Mouse (Mus musculus) spleen, embryonic (tissue): ENCODE results near the gene Pkmyt1.

ENCODE experiments used
- CTCF ChIA-PET: fragments of 350-600 bp; sonication (Branson Sonifier 250); formaldehyde crosslinking; loops from one replicate; lab custom pipeline; 2022; lab: Charles Lee

Pkmyt1 gene

DNA sequence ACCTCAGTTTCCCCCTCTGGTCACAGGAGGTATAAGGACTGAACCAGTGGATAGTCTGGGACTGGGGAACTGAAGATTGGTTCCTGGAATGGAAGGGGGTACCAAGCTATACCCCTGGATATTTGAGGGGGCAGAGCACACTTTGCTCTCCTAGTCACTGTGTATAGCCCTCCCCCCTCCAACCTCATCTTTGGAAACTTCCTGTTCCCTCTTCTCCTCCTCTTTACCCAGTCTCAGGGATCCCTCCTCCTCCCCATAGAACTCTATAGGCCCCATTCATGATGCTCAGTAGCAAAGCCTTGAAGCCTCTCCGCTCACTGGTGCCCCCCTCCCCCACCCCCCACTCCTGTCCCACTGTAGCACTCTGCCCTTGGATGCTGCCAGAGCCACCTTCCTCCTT is 6.7 kb upstream of the Pkmyt1 start:
- CTCF ChIA-PET: interaction anchor here (0.6 kb wide), 1 partner anchor 19 kb away, joined by 4 read pairs; no protein-coding TSS in a partner anchor

DNA sequence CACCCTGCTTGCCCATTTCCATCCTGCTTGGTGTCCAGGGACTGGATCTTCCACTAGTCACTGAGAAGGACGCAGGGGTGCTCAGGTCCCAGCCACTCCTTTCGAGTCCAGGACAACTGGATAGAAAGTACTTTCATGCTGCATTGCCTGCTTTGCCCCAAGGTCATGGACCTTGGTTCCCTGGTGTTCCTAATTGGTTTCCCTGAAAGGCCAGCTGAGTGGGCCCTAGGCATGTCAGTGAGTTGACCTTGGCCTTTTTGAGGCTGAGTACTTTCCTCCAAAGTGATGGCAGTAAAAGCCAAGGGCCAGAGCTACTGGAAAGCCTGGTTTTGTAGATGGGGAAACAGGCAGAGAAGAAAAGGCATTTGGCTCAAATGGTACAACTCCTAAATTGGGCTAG is 4.2 kb upstream of the Pkmyt1 start:
- CTCF ChIA-PET: interaction anchor here (0.6 kb wide), 1 partner anchor 27 kb away, joined by 3 read pairs; no protein-coding TSS in a partner anchor

DNA sequence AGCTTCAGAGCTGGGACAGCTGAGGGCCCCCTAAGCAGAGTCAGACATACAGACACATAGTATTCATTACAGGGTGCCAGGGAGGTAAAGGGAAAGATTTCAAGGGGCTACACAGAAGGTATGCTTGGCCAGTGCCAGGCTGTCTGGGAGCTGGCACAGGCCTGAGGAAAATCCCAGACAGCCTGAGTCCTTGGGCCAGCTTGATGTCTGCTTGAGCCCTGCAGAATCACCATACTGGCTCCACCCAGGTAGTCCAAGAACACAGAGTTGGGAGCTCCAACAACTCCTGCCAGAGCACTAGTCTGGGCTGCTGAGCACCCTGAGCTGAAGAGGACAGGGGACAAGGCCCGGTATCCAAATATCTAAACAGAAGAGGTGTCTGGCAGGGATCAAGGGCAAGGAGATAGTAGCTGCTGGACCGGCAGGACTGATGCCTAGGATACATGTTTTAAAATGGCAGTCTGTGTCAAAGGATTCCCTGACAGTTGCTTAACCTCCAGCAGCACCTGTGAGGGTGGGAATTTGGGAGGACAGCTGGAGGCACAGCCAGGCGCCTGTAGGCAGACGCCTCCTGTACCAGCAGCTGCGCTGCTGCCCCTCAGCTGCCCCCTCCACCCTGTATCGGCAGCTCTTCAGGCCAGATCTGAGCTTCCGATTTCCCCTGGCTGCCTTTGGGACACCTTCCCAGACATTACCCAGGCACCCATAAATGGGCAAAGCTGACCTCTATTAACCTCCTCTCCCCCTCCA is 3.6 kb upstream of the Pkmyt1 start, which contains the start of gene 1520401A03Rik:
Gene 1520401A03Rik, minus strand, starts transcription at position 408 of the 750 bp plus-strand sequence.
- CTCF ChIA-PET: interaction anchor here (0.8 kb wide), 1 partner anchor 13 kb away, joined by 3 read pairs; no protein-coding TSS in a partner anchor

DNA sequence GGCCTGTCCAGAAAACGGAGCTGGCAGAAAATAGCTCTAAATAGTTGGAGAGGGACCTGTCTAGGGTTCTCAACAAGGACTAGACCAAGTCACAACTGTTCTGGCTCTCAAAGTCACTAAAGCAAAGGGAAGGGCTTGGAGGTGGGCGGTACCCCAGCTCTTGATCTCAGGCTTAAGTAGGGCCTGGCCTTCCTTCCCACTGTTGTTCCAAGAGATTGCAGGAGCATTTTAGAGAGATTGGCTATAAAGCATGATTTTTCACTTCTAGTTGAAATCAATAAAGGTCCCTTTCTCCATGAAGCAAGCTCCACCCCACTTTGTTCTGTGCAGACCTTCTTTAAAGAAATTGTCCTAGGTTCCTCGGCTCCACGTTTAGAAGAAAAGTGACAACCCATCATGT is 659 bp upstream of the Pkmyt1 start:
- CTCF ChIA-PET: interaction anchor here (0.6 kb wide), 1 partner anchor 159 kb away, joined by 3 read pairs; no protein-coding TSS in a partner anchor

DNA sequence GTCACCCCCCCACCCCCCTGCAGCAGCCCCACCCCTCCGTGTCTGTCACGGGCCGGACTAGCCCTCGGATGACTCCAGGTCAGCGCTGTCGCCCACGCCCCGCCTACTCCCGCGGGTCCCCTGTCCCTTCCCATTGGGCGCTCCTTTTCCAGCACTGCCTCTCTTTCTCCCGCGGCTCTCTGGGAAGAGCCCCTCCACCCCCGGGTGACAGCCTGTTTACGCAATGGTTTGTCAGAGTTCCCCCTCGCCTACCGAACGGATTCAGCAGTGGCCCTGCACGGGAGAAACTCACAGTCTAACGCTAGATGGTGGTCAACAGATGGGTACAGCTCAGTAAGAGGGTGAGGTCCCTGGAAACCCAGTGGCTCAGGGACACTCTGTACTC is 614 bp downstream of the Pkmyt1 start:
- CTCF ChIA-PET: interaction anchor here (0.6 kb wide), 1 partner anchor 77 kb away, joined by 8 read pairs; no protein-coding TSS in a partner anchor

DNA sequence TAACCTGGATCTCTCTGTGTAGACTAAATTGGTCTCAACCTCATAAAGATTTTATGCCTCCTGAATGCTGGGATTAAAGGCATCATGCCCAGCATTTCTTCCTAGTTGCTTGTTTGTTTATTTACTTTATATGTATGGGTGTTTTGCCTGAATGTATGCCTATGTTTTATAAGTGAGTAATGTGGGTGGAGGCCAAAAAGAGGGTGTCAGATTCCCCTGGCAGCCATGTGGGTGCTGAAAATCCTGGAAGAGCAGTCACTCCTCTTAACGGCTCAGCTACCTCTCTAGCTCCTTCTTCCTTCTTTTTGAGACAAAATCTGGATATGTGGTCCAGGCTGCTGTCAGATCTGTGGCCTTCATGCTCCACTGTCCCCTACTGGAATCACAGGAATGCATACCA is 4.3 kb downstream of the Pkmyt1 start:
- CTCF ChIA-PET: no interaction called here

DNA sequence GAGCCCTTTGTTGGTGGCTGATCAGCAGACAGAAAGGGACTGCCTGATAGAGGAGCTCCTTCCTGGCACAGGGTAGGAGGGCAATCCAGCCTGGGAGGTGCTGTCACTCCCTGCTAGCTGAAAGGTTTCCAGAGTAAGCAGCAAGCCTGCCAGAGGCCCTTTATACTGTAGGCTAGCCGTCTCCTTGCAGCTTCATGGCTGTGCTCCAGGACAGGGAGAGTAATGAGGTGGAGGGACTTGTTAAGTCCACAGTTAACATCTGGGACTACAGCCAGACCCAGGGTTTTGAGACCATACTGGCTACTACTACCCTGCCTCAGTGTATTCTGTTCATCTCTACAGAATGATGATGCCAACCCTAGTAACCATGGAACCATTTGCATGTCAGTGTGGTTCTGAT is 8.2 kb downstream of the Pkmyt1 start:
- CTCF ChIA-PET: no interaction called here

DNA sequence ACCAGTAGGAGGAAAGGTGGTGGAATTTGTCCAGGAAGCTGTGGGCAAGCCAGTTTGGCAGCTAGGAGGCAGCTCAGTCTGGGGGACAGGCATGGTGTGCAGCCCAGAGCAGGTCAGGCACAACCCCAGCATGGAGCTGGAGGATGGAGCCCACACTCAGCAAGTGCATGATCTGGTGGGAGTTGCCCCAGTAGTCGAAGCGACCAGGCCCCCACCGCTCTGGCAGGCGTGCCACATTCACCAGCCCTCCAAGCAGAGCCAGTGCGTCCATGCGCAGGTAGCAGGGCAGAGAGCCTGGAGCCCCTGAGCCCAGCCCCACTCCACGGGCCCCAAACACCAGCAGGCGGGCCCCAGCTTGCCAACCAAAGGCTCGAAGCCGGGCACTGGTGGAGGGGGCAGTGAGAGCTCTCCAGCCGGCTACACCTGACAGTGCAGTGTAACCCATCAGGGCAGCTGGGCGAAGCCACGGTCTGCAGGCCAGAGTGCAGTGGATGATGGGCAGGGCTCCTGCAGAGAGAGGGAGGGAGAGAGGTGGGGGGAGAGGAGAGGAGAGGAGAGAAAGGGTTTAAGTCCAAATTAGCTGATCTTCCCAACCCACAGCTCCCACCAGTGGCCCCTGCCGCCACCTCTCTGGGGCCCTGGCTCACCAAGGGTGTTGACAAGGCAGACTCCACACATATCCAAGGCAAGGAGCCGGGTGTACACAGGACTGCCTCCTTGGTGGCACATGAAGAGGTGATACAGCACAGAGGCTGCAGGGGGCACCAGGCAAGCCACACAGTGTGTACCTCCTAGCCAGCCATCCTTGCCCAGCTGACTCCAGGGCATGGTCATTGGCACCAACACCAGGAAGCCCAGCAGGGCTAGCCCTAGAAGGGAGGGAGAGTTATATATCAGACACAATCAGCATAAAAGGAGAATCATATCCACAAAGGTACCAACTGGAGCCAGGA is 11.6 kb downstream of the Pkmyt1 start:
- CTCF ChIA-PET: no interaction called here

DNA sequence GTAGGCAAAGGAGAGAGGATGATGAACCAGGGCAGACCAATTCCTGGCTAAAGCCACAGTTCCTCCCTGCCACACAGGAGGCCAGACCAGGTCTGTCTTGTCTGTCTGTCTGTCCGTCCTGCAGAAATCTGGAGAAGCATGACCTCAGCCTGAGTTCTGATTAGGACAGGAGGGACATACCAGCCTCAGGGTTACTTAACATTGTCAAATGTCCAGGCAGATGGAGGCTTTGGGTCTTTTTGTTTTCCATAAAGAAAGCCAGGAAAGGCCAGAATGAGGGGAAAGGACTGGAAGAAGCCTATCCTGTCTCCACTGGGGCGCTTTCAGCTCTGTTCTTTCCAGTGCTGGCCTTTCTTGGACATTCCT is 12.7 kb downstream of the Pkmyt1 start:
- CTCF ChIA-PET: interaction anchor here (0.6 kb wide), 1 partner anchor 11 kb away, joined by 5 read pairs; no protein-coding TSS in a partner anchor

DNA sequence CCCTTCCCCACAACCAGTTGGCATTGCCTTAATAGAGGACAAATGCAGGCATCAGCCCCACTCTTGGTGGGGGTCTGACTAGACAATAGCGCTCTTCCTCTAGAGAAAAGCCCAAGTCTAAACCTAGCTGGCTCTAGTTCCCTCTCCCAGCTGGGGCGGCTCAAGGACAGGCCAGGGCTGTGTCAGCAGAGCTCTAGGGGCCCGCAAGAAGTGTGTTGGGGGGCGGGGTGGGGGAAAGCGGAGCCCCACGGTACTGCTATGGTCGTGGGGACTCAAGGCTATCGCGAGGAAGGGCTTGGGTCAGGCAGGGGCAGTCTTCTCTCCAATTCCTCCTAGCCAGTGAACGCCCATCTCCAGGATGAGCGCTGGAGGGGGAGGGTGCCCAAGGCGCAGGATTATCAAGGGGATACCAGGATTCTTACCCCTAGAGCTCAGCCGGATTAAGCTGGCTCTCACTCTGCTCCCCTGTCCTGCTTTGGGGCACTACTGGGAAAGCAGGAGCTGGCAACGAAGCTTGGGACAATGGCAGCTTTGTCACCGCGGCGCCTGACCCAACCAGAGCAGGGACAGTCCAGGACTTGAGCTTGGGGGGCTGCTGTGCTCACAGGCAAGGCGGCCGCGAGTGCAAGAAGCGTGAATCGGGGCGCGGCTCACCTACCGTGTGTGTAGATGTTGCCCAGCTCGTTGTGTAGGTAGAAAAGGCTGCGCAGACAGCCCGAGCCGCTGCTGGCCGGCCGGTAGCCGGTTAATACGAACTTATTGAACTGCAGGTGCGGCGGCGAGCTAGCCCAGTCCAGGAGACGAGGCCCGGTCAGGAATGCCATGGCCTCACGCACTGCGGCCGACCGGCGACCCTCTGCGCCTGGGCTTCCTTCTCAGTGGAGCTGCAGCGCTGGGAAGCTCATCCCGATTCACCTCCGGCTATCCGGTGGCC is 13.3 kb downstream of the Pkmyt1 start:
- CTCF ChIA-PET: interaction anchor here (0.6 to 1.3 kb wide), 3 partner anchors 12 to 32 kb away, joined by 3 to 5 read pairs (median 3); partner anchors contain the start of gene Flywch1

DNA sequence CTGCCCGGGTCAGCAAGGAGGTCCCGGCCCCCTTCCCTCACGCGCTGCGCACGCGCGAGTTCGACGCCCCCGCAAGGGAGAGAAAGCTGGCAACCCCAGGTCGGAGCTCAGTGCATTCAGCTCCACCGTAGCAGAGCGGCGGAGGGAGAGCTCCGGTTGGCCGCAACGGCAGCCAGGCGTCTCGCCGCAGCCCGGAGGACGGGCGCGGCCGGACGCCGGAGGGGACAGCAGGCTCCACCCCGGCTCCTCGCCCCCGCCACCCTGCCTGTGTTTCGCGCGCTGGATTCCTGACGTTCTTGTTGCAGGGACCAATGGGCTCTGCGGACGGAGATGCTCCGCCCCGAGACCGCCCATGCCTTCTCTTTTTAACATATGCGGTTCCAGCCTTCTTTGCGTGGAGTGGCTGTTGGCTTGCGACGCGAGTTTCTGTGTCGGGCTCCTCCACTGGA is 14.0 kb downstream of the Pkmyt1 start:
- CTCF ChIA-PET: interaction anchor here (0.9 to 1.3 kb wide), 2 partner anchors 16 to 31 kb away, joined by 3 read pairs; partner anchors contain the start of gene Flywch1

DNA sequence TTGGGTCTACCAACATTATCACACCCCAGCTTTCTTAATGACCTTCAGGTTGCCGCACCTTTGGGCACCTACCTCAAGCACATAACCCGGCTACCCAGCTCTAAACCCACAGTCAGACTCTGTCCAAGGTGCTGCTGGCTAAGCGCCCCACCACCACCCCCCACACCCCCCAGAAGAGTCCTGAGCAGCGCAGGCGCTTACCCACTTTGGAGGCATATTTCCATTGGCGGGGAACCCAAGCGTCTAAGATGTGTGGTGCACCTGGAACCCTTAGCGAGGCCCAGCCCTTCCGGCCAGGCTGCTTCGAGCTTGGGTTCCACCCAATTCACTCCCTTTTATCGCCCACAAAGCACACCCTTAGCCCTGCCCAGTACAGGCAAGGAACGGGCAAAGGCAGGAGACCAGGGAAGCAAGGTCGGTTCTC is 14.5 kb downstream of the Pkmyt1 start, which contains the start of gene Paqr4:
Gene Paqr4, minus strand, starts transcription at position 270 of the 424 bp plus-strand sequence.
- CTCF ChIA-PET: interaction anchor here (0.9 to 1.3 kb wide), 2 partner anchors 16 to 30 kb away, joined by 3 read pairs; partner anchors contain the start of gene Flywch1

DNA sequence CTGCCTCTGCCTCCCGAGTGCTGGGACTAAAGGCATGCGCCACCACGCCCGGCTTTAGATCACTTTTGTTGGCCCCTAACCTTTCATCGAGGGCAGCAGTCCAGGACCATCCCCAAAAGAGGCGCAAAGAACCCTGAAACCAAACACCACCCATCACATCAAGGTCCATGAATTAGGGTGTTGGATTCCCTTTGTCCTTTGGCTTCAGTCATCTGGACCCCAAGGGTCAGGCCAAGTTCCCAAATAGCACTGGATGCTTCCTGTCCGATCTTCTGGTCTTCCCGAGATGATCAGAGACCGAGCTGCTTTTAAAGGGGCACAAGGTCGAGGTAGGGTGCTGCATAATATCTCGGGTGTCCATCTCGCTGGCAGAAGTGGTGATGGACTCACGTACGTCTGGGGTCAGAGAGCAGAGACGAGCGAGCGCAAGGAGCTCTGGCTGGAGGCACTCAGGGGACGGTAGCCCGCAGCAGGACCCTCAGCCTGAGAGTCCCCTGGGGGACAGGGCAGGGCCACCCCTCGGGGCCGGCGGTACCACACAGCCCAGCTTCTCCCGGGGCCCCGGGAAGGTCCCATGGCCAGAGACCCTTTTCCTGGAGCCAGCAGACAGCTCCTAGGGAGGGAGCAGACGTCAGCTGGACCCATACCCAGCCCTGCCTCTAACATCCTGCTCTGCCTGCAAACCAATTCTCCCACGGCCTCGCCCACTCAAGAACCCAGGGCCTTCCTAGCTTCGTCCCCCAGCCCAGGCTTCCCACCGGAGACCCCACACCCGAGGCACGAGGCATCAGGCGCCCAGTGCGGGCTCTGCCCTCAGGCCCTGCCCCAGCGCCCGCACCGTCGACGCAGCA is 15.4 kb downstream of the Pkmyt1 start:
- CTCF ChIA-PET: no interaction called here

DNA sequence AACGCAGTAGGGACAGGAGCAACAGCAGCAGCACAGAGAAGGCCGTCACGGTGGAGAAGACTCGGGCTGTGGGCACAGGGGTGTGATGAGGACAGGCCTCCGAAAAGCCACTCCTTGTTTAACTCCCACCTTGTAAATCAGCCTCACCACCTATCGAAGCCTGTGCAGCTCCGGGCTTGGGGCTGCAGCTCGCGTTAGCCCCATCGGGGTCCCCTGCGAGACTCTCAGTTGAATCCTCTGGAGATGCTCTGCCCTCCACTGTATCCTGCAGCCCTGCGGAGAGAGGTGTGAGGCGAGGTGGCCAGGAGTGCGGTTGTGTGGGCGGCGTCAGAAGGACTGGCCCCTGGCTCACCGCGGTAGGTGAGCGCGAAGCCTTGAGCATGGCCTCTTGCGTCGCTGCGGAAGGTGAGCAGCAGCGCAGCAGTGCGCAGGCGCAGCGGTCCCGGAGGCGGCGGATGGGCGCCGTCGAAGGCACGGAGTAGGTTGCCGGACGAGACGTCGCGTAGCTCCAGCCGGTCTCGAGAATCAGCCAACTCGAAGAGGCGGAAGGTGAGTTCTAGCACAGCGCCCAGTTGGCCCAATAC is 16.2 kb downstream of the Pkmyt1 start:
- CTCF ChIA-PET: interaction anchor here (0.9 kb wide), 1 partner anchor 28 kb away, joined by 3 read pairs; no protein-coding TSS in a partner anchor

DNA sequence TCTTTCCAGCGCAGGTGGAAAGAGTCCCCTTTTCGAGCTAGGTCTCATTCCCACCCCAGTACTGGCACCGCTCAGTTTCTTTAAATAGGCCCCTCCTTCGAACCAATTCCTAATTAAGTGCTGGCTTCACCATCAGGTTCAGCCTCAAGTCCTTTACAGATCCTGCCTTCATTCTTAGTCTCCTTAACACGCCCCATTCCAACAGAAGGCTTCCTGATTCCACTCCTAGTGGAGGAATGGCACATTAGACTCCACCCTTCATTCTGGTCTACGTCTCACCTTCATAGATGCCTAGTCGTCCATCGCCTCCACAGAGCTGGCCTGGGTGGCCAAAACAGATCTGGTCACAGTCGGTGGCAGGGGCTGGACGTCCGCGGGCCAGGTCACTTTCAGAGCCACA is 16.8 kb downstream of the Pkmyt1 start:
- CTCF ChIA-PET: interaction anchor here (0.9 kb wide), 1 partner anchor 27 kb away, joined by 3 read pairs; no protein-coding TSS in a partner anchor

DNA sequence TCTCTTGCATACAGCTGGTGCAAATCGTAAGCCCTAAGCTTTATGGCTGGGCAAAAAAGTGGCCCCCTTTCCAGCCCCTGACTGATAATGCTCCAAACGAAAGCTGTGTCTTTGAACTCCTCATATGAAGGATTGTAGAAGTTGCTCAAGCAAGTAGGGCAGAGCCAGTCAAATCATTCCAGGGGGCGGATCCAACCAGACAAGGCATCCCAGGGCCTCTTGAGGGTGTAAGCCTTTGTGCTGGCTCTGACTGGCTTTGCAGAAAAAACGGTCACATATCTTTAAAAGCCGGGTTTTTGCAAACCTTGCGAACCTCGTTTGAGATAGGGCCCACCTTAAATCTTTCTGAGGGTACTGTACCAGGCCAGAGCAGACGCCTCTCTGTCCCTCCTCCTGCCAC is 17.9 kb downstream of the Pkmyt1 start:
- CTCF ChIA-PET: no interaction called here

DNA sequence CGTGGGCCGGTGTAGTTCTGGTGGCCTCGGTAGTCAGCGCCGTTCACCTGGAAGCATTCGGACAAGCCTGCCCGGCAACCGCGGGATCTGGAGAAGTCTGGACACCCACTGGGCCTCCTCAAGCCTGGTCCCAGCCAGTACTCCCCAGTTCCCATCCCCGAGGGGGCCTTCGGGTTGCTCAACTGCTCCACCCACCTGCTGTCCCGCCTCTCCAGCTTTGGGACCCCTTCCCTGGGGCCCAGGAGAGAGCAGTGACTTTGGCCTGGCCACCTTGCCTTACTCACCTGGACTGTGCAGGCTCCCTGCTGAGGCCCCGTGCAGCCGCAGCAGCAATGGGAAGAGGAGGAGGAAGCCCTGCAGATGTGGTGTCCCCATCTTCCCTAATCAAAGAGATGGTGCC is 18.5 kb downstream of the Pkmyt1 start:
- CTCF ChIA-PET: no interaction called here

DNA sequence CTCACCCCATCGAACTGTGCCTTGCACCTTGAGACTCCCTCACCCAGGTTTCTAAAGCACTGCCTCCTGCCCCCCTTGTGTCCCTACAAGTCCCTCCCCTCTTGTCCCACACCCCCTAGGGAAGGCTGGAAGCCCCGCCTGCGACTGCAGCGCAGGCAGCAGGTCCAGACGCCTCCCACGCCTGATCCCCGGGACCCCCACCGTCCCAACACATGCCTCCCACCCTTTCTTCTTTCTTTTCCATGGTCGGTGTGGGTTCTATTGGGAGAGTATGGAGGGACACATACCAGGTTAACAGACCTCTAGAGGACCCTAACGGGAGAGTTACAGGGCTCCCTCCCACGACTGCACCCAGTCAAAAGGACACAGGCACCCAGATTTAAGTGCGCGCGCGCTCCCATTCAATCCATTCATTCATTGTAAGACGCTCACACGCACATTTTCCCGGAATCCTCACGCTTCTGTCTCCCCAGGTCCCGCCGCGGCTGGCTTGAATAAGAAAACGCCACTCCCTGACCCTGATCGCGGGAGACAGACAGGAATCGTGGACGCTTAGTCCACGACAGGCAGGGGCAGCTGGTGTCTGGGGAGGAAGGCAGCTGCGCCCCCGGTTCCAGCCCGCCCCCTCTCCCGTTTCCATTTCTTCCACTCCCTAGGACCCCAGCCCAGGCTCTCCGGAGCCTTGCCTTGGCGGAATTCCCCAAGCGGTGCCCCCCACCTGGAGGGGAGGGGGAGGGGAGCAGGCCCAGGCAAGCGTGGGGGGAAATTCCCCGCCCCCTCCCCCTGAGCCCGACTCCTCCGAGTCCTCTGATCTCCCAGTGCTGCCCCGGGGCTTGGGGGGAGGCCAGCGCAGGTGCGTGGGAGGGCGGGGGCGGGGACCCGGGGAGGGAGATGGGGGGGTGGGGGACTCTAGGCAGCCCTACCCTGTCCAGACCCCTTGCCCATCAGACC is 19.4 kb downstream of the Pkmyt1 start, which contains the start of gene Kremen2:
Gene Kremen2, minus strand, starts transcription at position 533 of the 951 bp plus-strand sequence.
- CTCF ChIA-PET: no interaction called here
